Mouse (Mus musculus) lung, adult 2 months (tissue): ENCODE results near the gene Rassf3. TPM values are rescaled to one million over a fixed set of nuclear protein-coding genes. Genes with fewer than 3 reads are reported as not detected.

ENCODE experiments used
- DNase-seq: peaks from one replicate; pipeline ENCODE4 v3.0.0; 2022
- H3K4me1 ChIP-seq: fragments of 200-500 bp; 2 replicates; pipeline ENCODE4 v1.6.1; 2011; ENCODE audit warnings: low read length; ENCODE audit not compliant: control insufficient read depth, insufficient read depth
- H3K4me3 ChIP-seq: fragments of 200-500 bp; replicated peaks from 2 replicates; pipeline ENCODE3; 2011; ENCODE audit warnings: low read depth, mild to moderate bottlenecking, control low read depth, low read length; ENCODE audit errors: extremely low read depth
- CTCF ChIP-seq: fragments of 200-500 bp; IDR thresholded peaks from 2 replicates; pipeline ENCODE4 v1.5.1; 2011; ENCODE audit warnings: mild to moderate bottlenecking, low read length, control low read depth; ENCODE audit not compliant: insufficient read depth
- POLR2A ChIP-seq: fragments of 200-500 bp; IDR thresholded peaks from 2 replicates; pipeline ENCODE4 v1.6.1; 2011; ENCODE audit warnings: low read depth, mild to moderate bottlenecking, control low read depth, low read length, borderline replicate concordance; ENCODE audit errors: extremely low read depth
- WGBS: fragments of 180-500 bp; shearing (Covaris S2); methylation state at CpG from one replicate; pipeline ENCODE4 v1.1.7; 2018; 5-methylcytosine and 5-hydroxymethylcytosine counted together
- polyA plus RNA-seq: library from polyadenylated mRNA; depleted of rRNA; stranded (reverse); fragments of >200 nt; gene quantifications from 2 replicates; pipeline ENCODE4 v1.2.3, GENCODE M21; 2012

The Rassf3 gene
- polyA plus RNA-seq, 1 experiment, result 97.0 TPM

- TF ChIP-seq CTCF (no peak), POLR2A (no peak)
- peaks cover 38% of the 10 kb centered on the region for H3K4me1 ChIP-seq
- DNase-seq, result no peak
- WGBS, result 69% methylated on average over 13 of the region's 13 CpGs
- no peak overlapping the region for H3K4me3 ChIP-seq
Observed at GRCm38 (mm10) chr10:121467016-121467415, 9.1 kb downstream of the Rassf3 start.

GRCm38 (mm10) chr10:121465033-121465432 is 11.1 kb downstream of the Rassf3 start:
- H3K4me3 ChIP-seq, result no peak overlapping the region

GRCm38 (mm10) chr10:121462162-121462881 is 13.8 kb downstream of the Rassf3 start:
- no peak for DNase-seq
- Histone ChIP-seq H3K4me3 (no peak overlapping the region), H3K4me1 (peaks cover 36% of the 10 kb centered on the region)
- WGBS, result 58% methylated on average over 24 of the region's 24 CpGs
- TF ChIP-seq CTCF (no peak), POLR2A (no peak)

More at GRCm38 (mm10) chr10:121465033-121465432, 11.1 kb downstream of the Rassf3 start:
- no peak for DNase-seq
- WGBS, result 28% methylated on average over 5 of the region's 5 CpGs
- no peak for TF ChIP-seq POLR2A
- no peak for TF ChIP-seq CTCF
- H3K4me1 ChIP-seq, result peaks cover 35% of the 10 kb centered on the region

GRCm38 (mm10) chr10:121461404-121462161 is 14.6 kb downstream of the Rassf3 start:
- Histone ChIP-seq H3K4me1 (peaks cover 31% of the 10 kb centered on the region), H3K4me3 (peak overlapping the region; percentile 33)
- DNase-seq, result no peak
- WGBS, result 29% methylated on average over 22 of the region's 22 CpGs
- TF ChIP-seq CTCF (peak; percentile 20; the same call in 1 of the 2 replicates), POLR2A (no peak)

- H3K4me3 ChIP-seq, result no peak overlapping the region
- H3K4me1 ChIP-seq, result peaks cover 36% of the 10 kb centered on the region
- 57% methylated on average over 19 of the region's 19 CpGs for WGBS
- TF ChIP-seq POLR2A (no peak), CTCF (no peak)
- DNase-seq, result no peak
Observed at GRCm38 (mm10) chr10:121459124-121459853, 16.9 kb downstream of the Rassf3 start.

GRCm38 (mm10) chr10:121458408-121458807 is 17.7 kb downstream of the Rassf3 start:
- WGBS, result 55% methylated on average over 9 of the region's 9 CpGs
- H3K4me1 ChIP-seq, result peaks cover 33% of the 10 kb centered on the region

GRCm38 (mm10) chr10:121457381-121457780 is 18.8 kb downstream of the Rassf3 start:
- no peak for TF ChIP-seq POLR2A
- no peak for TF ChIP-seq CTCF
- 72% methylated on average over 3 of the region's 3 CpGs for WGBS
- no peak for DNase-seq
- H3K4me3 ChIP-seq, result no peak overlapping the region
- H3K4me1 ChIP-seq, result peaks cover 29% of the 10 kb centered on the region

More at GRCm38 (mm10) chr10:121458408-121458807, 17.7 kb downstream of the Rassf3 start:
- no peak for TF ChIP-seq CTCF
- TF ChIP-seq POLR2A, result no peak
- H3K4me3 ChIP-seq, result no peak overlapping the region
- no peak for DNase-seq

- WGBS, result 79% methylated on average over 3 of the region's 3 CpGs
- Histone ChIP-seq H3K4me3 (no peak overlapping the region), H3K4me1 (peaks cover 21% of the 10 kb centered on the region)
- DNase-seq, result no peak
- TF ChIP-seq POLR2A, result no peak
- TF ChIP-seq CTCF, result no peak
Observed at GRCm38 (mm10) chr10:121455517-121455916, 20.6 kb downstream of the Rassf3 start.
